Mouse (Mus musculus) forebrain, postnatal 0 days (tissue): ENCODE data around the gene Akap13. TPM values are rescaled to one million over a fixed set of nuclear protein-coding genes. Genes with fewer than 3 reads are reported as not detected.

Experiments used
- ATAC-seq: fragments of 200-750 bp; cut with Nextera tagmentation; 2 replicates; pipeline ENCODE4 v1.8.0; 2017; ENCODE audit warnings: mild to moderate bottlenecking, moderate library complexity
- DNase-seq: peaks from one replicate; pipeline ENCODE4 v3.0.0-alpha.2; 2015
- H3K27ac ChIP-seq: fragments of 300-500 bp; sonication (generic); 2 replicates; pipeline ENCODE4 v1.5.1; 2014; ENCODE audit warnings: low read depth, mild to moderate bottlenecking, antibody characterized with exemption, low read length, moderate library complexity, mixed read lengths
- H3K27me3 ChIP-seq: fragments of 300-500 bp; sonication (generic); 2 replicates; pipeline ENCODE4 v1.6.1; 2014; ENCODE audit warnings: mild to moderate bottlenecking, low read length, mixed read lengths; ENCODE audit not compliant: insufficient read depth
- H3K36me3 ChIP-seq: fragments of 300-500 bp; sonication (generic); 2 replicates; pipeline ENCODE4 v1.6.1; 2014; ENCODE audit warnings: mild to moderate bottlenecking, moderate library complexity; ENCODE audit not compliant: insufficient read depth
- H3K4me1 ChIP-seq: fragments of 300-500 bp; sonication (generic); 2 replicates; pipeline ENCODE4 v1.6.1; 2014; ENCODE audit warnings: antibody characterized with exemption; ENCODE audit not compliant: insufficient read depth
- H3K4me2 ChIP-seq: fragments of 300-500 bp; sonication (generic); 2 replicates; pipeline ENCODE4 v1.6.1; 2014; ENCODE audit warnings: low read depth, mild to moderate bottlenecking, moderate library complexity
- H3K4me3 ChIP-seq: fragments of 300-500 bp; sonication (generic); 2 replicates; pipeline ENCODE4 v1.5.1; 2014; ENCODE audit warnings: low read depth, low read length, mixed read lengths
- H3K9ac ChIP-seq: fragments of 300-500 bp; sonication (generic); 2 replicates; pipeline ENCODE4 v1.6.1; 2014; ENCODE audit warnings: mild to moderate bottlenecking
- H3K9me3 ChIP-seq: fragments of 300-500 bp; sonication (generic); 2 replicates; pipeline ENCODE4 v1.6.1; 2016; ENCODE audit warnings: low read length
- CTCF ChIP-seq: sonication (generic); IDR thresholded peaks from 2 replicates; pipeline ENCODE4 v1.5.1; 2016; ENCODE audit warnings: antibody characterized with exemption, control low read depth, low read depth
- WGBS: fragments of 180-500 bp; shearing (Covaris S2); extraction: QIAGEN DNeasy Blood & Tissue Kit; methylation state at CpG from one replicate; pipeline ENCODE4 v1.1.7; 2014; 5-methylcytosine and 5-hydroxymethylcytosine counted together
- polyA plus RNA-seq: library from polyadenylated mRNA; unstranded; fragments of >200 nt; fragmentation: Nextera tagmentation; extraction: Ambion mirVana; gene quantifications from 2 replicates; pipeline ENCODE4 v1.2.1, GENCODE M21; 2015
- total RNA-seq: library from RNA; depleted of rRNA; stranded (reverse); fragments of >200 nt; gene quantifications from 2 replicates; pipeline ENCODE4 v1.2.3, GENCODE M21; 2014

Gene Akap13
- total and polyA plus RNA-seq, 2 experiments from 2014 or later = 9.1 to 16.2 TPM

DNA sequence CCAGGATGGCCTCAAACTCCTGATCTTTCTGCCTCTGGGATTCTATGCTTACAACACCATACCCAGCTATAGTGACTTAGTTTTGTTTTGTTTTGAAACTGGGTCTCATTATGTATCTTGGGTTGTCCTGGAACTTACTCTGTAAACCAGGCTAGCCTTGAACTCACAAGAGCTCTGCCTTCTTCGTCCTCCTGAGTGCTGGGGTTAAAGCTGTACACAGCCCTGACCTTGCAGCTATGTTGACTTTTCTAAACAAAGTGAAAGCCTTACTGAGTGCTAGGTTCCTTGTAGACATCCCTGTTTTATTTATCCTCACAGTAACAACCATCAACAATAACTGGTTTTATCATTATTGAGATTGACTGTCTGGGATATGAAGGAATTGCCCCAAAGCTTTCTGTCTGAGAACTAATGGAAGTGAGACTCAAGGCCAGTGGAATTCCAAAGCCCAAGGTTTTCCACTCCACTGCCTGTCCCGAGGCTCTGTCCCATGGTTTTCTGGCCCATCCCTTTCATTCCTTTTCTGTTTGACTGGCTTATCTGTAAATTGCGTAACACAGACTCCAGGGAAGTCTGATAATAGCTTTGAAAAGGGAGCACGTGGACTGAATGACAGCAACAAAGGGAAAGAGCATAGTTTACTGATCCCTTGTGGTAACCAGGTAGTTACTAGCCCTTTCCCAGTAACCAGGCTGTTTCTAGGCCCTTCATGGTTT lies 40.0 kb upstream of the Akap13 start:
- H3K4me3 ChIP-seq = no peak overlapping the region
- no peaks in the 10 kb centered on the region for H3K9me3 ChIP-seq
- no peak for TF ChIP-seq CTCF
- H3K36me3 ChIP-seq = no peaks in the 10 kb centered on the region
- 38% methylated on average over 4 of the region's 4 CpGs for WGBS
- no peak overlapping the region for H3K4me2 ChIP-seq
- no peaks in the 10 kb centered on the region for H3K4me1 ChIP-seq
- no peak overlapping the region for H3K9ac ChIP-seq
- no peak overlapping the region for H3K27ac ChIP-seq
- no peaks in the 10 kb centered on the region for H3K27me3 ChIP-seq
- ATAC-seq = no peak
- no peak for DNase-seq

- no peaks in the 10 kb centered on the region for H3K9me3 ChIP-seq
- 88% methylated on average over 7 of the region's 7 CpGs for WGBS
- no peak overlapping the region for H3K9ac ChIP-seq
- no peak for ATAC-seq
- no peak for TF ChIP-seq CTCF
- H3K36me3 ChIP-seq = no peaks in the 10 kb centered on the region
- no peak overlapping the region for H3K27ac ChIP-seq
- no peaks in the 10 kb centered on the region for H3K4me1 ChIP-seq
- DNase-seq = no peak
- no peak overlapping the region for H3K4me3 ChIP-seq
- no peak overlapping the region for H3K4me2 ChIP-seq
- H3K27me3 ChIP-seq = no peaks in the 10 kb centered on the region
These were observed 39.3 kb upstream of the Akap13 start for GRCm38 (mm10) chr7:75415882-75416585.

GRCm38 (mm10) chr7:75420927-75421326 lies 34.4 kb upstream of the Akap13 start:
- ATAC-seq = no peak
- no peak overlapping the region for H3K27ac ChIP-seq

DNA sequence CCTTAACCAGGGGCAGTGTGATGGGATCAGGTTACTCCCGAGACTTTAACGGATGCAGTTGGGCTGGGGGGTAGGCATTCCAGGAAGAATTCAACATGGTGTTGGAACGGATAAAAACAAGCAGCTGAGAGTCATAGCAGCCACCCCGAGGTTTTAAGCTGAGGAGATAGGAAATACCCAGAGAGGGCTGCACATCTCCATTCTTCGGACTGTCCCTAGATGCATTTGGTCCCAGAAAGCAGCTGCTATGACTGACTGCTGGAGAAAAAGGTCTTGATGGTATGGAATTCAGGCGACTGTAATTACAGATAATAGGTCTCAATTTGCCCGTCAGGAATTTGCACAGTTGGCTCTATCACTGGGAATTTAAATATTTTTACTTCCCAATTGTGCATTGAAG lies 31.2 kb upstream of the Akap13 start:
- no peak for DNase-seq
- H3K27me3 ChIP-seq = no peaks in the 10 kb centered on the region
- H3K4me2 ChIP-seq = no peak overlapping the region
- 68% methylated on average over 7 of the region's 7 CpGs for WGBS
- H3K4me3 ChIP-seq = no peak overlapping the region
- ATAC-seq = no peak
- no peak overlapping the region for H3K9ac ChIP-seq
- H3K9me3 ChIP-seq = no peaks in the 10 kb centered on the region
- H3K36me3 ChIP-seq = no peaks in the 10 kb centered on the region
- H3K4me1 ChIP-seq = no peaks in the 10 kb centered on the region
- TF ChIP-seq CTCF = no peak
- H3K27ac ChIP-seq = no peak overlapping the region

More at GRCm38 (mm10) chr7:75420927-75421326, 34.4 kb upstream of the Akap13 start:
- no peak for DNase-seq
- Histone ChIP-seq H3K9me3 (no peaks in the 10 kb centered on the region), H3K27me3 (no peaks in the 10 kb centered on the region), H3K36me3 (no peaks in the 10 kb centered on the region), H3K9ac (no peak overlapping the region), H3K4me3 (no peak overlapping the region), H3K4me2 (no peak overlapping the region), H3K4me1 (no peaks in the 10 kb centered on the region)
- no peak for TF ChIP-seq CTCF
- WGBS = 85% methylated on average over 2 of the region's 2 CpGs

DNA sequence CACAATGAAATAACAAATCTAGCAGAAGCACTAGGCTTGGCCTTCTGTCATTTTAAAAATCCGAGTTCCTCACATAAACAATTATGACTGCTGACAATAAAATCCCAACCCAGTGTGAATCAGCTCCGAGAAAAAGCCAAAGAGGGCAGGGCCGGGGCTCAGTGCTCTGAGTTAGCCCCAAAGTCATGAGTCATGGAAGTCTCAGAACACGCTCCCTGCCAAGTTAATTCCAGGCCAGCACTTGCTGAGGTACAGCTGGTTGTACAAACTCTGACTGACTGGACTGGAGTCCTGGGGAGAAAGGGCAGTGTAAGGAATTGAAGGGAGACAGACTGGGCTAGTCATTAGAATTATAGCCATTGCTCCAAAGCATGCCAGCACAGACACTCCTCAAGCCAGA lies 28.0 kb upstream of the Akap13 start:
- 83% methylated on average over 4 of the region's 4 CpGs for WGBS
- no peaks in the 10 kb centered on the region for H3K27me3 ChIP-seq
- H3K4me3 ChIP-seq = no peak overlapping the region
- no peaks in the 10 kb centered on the region for H3K9me3 ChIP-seq
- no peaks in the 10 kb centered on the region for H3K4me1 ChIP-seq
- TF ChIP-seq CTCF = no peak
- DNase-seq (no peak), ATAC-seq (no peak)
- no peak overlapping the region for H3K27ac ChIP-seq
- H3K4me2 ChIP-seq = no peak overlapping the region
- H3K36me3 ChIP-seq = no peaks in the 10 kb centered on the region
- no peak overlapping the region for H3K9ac ChIP-seq

GRCm38 (mm10) chr7:75428913-75429312 lies 26.4 kb upstream of the Akap13 start:
- DNase-seq = no peak
- H3K4me3 ChIP-seq = no peak overlapping the region
- no peaks in the 10 kb centered on the region for H3K36me3 ChIP-seq
- no peaks in the 10 kb centered on the region for H3K9me3 ChIP-seq
- TF ChIP-seq CTCF = no peak
- H3K4me2 ChIP-seq = no peak overlapping the region
- H3K27me3 ChIP-seq = no peaks in the 10 kb centered on the region
- no peak for ATAC-seq
- WGBS = 90% methylated on average over 4 of the region's 4 CpGs
- no peaks in the 10 kb centered on the region for H3K4me1 ChIP-seq
- H3K27ac ChIP-seq = no peak overlapping the region
- H3K9ac ChIP-seq = no peak overlapping the region

GRCm38 (mm10) chr7:75430550-75430949 lies 24.8 kb upstream of the Akap13 start:
- Histone ChIP-seq H3K27me3 (no peaks in the 10 kb centered on the region), H3K4me2 (no peak overlapping the region), H3K36me3 (no peaks in the 10 kb centered on the region), H3K27ac (no peak overlapping the region), H3K9me3 (no peaks in the 10 kb centered on the region), H3K4me1 (no peaks in the 10 kb centered on the region), H3K4me3 (no peak overlapping the region), H3K9ac (no peak overlapping the region)
- WGBS = 70% methylated on average over 2 of the region's 2 CpGs
- DNase-seq (no peak), ATAC-seq (no peak)
- TF ChIP-seq CTCF = no peak
